Mouse (Mus musculus) liver, postnatal 0 days (tissue): ENCODE results near the gene Esrrg.

Experiments
- CTCF ChIP-seq: sonication (generic); IDR thresholded peaks from 2 replicates; pipeline ENCODE4 v1.5.1; 2016; ENCODE audit warnings: antibody characterized with exemption, low read depth
- EP300 ChIP-seq: IDR thresholded peaks from 2 replicates; pipeline ENCODE4 v1.6.1; 2016; ENCODE audit warnings: antibody characterized with exemption, low read depth, mild to moderate bottlenecking

DNA sequence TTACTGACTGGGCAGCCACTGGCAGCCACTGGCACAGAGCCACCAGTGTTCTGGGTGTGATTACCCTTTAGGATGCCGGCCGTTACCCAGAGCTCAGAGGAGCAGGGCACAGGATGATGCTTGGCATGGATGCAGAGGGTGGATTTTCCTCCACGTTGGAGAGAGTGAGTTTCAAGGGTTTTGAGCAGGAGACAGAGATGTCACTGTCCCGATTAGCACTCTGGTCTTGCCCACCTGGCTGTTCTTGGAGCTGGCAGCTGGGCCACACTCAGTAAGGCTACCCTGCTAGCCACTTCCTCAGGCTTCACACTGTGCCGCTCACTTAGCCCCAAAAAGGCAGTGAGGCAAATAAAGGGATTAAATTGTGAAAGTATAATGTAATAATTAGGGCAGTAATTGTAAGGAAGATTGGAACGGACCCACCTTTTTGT lies 438.1 kb downstream of the Esrrg start:
- TF ChIP-seq CTCF (no peak), EP300 (no peak)
